Mouse (Mus musculus) CD4-positive, CD25-positive, alpha-beta regulatory T cell, adult 4 months (primary cell): ENCODE measurements at regions not wholly inside any gene's neighbourhood (a gene's known extent, or its start where the extent isn't known, plus 50 kb on each side); places are given as distances from the start of the nearest gene placed in this dataset.

Source experiments
- ATAC-seq: one replicate; pipeline ENCODE4 v1.8.0; 2017

DNA sequence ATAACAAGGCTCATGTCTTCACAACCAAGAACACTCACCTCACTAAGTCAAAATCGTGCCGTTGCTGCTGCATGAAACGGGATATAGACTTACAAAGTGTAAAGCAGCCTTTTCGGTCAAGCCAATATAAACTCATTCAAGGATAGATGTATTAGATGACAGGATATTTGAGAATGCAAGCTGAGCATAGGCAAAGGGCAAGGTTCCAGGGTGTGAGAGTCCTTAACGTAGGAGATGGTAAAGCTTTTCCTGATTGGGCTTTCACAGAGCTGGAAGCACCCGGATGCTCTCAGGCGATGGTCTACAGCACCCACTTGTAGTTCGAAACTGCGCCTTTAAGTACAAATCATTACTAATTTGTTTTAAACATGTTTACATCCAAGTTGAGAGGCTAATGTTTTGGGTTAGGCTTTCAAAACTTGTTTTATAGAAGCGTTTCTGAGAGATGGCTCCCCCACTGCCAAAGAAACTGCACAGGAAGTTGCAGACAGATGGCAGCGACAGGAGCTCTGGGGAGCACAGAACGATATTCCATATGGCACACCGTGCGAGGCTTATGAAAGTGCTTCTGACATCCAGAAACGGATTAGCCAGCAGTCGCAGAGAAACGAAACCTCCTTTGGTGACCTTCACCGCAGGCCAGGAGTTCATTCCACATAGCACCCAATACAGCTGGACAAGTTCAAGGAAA, 54.1 kb upstream of the Rell1 start:
- no peak for ATAC-seq

DNA sequence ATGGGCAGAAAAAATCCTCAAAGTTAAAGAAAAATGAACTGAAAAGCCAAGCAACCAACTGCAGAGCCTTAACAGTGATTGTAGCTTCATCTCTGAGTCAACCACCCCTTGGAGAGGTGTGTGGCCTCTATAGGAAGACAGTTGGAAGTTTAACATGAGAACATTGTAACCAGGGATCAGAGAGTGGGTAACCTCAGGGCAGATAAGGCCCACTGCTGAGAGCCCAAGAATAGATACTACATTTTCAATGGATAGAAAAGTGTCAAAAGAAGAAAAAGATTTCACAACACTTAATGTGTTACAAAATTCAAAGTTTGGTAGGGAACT, 54.6 kb upstream of the Rell1 start:
- ATAC-seq, result no peak

GRCm38 (mm10) chr5:64024420-64024819, 55.7 kb upstream of the Rell1 start:
- peak; percentile 97 for ATAC-seq

DNA sequence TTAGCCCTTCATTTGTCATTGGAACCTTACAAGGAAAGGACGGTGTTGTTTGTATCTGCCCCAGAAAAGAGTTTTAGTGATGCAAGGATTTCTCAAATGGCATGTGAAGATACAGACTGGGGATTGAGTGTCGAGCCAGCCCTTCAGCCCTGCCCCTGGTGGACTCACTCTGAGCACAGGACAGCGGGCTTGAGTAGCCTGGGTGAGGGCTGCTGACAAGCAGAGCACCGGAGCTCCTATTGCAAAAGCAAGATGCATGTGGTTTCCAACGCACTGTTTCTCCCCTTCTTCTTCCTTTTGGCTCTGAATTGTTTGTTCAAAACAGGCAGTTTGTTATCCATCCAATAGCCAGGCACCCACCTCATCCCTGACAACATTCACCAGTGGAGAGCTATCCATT, 59.0 kb upstream of the Rell1 start:
- no peak for ATAC-seq

DNA sequence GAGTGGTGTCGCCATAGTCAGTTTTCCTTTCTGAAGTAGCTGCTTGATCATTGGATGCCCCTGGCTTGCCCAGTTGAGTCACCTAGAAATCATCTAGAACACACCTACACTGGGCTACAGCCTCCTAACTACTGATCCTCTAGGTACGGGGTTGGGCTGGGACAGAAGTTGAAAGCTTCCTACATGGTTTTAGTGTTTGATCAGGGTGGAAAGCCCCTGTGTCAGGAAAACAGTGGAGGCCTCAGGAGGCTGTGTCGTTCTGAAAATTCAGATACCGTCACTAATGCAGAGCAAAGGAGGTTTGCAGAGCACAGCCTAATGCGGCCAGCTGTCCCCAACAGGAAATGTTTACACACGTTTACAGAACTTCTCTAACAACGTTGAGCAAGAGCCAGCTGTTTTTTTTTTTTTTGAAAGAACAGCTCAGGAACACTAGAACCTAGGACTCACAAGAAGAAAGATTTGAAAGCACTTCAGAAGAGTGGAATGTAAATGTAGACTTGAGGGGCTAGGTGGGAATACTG, 61.0 kb upstream of the Rell1 start:
- peak; percentile 82 for ATAC-seq

GRCm38 (mm10) chr5:64030281-64030960, 61.7 kb upstream of the Rell1 start:
- peak; percentile 68 for ATAC-seq

DNA sequence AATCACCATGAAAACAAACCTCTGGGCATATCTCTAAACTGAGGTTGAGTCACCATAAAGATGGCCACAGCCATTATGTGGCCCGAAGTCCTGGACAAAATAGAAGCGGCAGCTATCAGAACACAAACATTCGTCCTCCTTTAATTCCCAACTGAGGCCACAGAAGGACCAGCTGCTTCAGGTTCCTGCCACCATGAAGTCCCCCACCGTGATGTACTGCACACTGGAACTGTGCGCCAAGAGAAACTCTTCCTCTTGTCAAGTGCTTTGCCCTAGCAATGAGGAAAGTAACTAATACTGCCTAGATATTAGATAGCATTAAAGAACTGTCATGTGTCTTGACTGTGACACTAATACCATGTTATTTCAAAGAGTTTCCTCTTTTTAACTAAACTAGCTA, 54.4 kb upstream of the Pgm2 start:
- ATAC-seq, result no peak

GRCm38 (mm10) chr5:64040676-64041075, 52.1 kb upstream of the Pgm2 start:
- peak; percentile 77 for ATAC-seq
